Mouse (Mus musculus): ENCODE results near the gene Apol9b.

DNA sequence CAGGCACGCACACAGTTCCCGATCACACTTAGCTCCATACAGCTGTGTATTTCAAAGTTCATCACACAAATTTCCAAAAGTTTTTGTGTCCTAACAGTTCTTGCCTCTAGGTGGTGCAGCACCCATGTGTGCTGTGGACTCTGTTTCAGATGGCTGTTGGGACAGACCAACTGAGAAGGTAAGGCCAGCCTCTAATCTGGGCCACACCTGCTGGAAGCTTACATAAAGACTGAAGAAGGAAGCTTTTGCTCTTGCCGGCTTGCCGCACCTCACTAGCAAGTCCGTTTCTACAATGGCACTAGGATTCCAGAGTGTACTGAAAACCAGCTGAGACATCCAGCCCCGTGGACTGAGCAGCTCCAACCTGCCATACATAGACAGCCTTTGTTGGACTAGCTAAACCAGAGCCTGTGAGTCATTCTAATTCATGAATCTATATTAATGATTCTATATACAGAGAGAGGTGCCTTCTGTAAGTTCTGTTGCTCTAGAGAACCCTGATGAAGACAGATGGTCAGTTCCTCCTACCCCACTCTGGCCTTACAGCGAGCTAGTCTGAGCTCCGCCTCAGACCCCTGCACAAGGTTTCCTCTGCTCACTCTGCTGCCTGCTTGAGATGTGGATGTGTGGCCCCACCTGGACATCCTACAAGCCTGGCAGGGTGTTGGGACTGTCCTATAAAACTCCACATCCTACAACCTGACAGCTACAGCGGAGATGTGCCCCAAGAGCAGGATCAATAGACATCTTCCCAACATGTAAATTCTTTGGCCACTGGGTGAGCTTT lies 11.9 kb downstream of the Apol9b start:
- peak; percentile 17; the same call in 1 of the 2 replicates for TF ChIP-seq CTCF (IDR thresholded peaks at IDR 0.05; ENCODE audit: borderline replicate concordance, extremely low read depth, insufficient read depth, insufficient read length)
- TF ChIP-seq POLR2A (IDR thresholded peaks at IDR 0.05; ENCODE audit: borderline replicate concordance, extremely low read depth, insufficient read depth, insufficient read length, poor library complexity, severe bottlenecking), result no peak
